Mouse (Mus musculus) thymus, adult 18-20 months (tissue): Measurements from ENCODE around the gene Nfkb2.

ENCODE experiments used
- DNase-seq, 2 experiments: peaks; one replicate each; pipeline ENCODE4 v3.0.0; 2022; ENCODE audit warnings: mixed read lengths in 2 of 2

The Nfkb2 gene

GRCm38 (mm10) chr19:46304216-46304841 is at the start of gene Nfkb2:
Nfkb2 (plus strand) TSS chr19:46304320.
- peak; percentile 84 to 89 for DNase-seq

- DNase-seq = no peak
Measured at GRCm38 (mm10) chr19:46264762-46265161, 39.4 kb upstream of the Nfkb2 start.

DNA sequence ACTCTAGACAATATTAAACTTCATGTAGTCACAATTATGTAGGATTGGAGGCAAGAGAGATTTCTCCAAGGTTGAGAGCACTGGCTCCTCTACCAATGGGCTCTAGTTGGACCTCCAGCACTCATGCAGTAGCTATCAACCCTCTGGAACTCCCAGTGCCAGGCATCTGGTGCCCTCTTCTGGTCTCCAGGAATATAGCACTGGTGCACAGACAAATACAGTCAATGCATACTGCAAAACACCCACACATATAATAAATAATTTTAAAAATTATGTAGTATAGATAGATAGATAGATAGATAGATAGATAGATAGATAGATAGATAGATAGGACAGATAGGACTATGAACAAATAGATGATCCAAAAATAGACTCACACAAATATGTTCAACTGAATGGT is 28.8 kb upstream of the Nfkb2 start:
- DNase-seq = no peak

DNA sequence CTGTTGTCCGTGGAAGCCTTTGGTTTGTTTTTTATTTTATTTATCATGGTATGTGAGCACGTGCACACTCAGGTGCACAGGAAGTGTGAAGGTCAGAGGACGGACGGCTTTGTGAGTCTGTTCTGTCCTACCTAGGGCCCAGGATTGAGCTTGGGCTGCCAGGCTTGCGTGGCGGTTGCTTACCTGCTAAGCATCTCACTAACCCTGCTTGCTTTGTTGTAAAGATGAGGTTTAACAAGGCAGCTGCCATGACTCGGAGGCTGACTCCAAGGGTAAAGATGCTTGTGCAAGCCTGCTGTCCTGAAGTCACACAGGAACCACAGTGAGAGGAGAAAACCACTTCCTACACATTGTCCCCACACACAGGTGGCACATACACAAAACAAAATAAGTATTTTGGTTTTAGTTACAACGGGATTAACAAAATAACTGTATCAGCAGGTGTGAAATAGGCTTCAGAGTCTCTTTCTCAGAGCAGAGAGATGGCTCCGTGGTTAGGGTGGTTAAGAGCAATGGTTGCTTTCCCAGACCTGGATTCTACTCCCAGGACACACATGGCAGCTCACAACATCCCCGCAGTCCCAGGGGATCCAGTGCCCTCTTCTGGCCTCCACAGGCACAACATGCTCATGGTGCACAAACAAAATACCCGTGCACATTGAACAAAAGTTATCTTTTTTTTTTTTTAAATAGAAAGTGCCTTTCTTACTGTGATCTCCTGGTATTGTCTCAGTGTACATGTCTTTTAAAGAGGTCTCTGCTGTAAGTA is 21.9 kb upstream of the Nfkb2 start:
- DNase-seq = peak in 1 of 2 experiments; percentile 45

DNA sequence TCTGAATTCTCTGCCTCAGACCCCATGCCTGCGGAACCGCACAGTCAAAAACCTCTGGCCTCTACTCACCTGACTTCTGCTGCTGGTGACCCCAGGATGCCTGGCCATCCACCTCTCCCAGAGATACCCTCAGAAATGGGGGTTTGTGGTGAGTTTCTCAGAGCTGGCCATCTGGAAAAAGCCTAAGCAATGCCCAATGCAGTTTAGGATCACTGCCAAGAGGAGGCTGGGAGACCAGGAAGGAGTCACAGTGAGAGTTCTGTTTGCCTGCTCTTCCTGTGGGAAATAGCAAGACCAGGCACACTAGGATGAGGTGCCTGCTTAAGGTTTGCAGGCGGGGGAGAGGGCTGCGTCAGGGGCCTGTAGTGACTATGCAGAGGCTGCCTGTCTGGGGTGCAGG is 19.4 kb upstream of the Nfkb2 start:
- no peak for DNase-seq

- no peak for DNase-seq
Measured at GRCm38 (mm10) chr19:46285631-46286030, 18.5 kb upstream of the Nfkb2 start.

DNA sequence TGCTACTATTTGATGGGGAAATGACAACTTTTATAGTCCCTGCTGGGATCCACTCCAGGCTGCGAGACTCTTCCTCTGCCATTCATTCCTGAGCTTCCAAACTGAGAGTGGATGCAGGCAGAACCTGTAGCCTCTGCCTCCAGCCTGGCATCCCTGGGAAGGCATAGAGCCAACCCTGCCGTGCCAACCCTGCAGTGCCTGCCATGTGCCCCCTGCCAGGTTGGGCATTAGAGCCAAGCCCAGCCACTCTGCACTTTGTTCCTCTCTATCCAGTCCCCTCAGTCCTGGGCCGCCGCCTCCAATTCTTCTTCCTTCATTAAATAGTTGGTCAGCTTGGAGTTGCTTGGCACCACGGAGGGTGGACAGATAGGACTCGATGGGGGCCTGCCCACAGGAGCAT is 18.1 kb upstream of the Nfkb2 start:
- no peak for DNase-seq

DNA sequence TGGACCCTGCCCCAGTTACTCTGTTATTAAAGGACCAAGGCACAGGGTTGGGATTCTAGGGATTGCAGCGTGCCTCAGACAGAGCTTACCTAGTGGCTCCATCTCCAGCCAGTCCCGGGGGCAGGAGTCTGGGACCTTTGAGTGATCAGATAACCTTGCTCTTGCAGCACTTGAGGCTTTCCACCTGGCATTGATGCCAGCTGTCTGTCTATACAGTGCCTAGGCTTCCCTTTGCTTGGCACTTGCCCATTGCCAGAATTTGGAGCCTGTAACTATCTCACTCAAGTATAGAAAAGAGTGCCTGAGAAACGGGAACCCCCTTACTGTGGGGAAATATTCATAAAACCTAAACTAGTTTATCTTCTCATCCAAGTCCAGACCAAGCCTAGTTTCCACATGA is 17.2 kb upstream of the Nfkb2 start:
- DNase-seq = no peak

DNA sequence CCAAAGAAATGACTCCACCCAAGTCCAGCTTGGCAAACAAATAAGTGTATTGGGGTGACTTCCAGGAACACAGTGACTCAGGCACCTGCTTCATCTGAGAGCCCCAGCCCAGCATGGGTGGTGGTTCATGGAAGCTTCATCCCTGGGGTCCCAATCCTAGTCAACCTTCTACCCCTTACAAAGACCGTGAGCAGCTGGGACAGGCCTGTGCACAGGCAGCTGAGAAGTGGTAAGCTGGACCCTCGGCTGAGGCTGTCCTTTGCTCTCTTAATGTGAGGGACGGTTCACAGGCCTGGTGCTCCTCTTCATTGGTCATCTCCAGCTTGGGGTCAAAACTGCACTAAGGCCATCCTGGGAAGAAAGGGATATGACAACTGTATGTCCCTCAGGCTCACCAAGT is 16.6 kb upstream of the Nfkb2 start:
- no peak for DNase-seq

- no peak for DNase-seq
Measured at GRCm38 (mm10) chr19:46290535-46291105, 13.5 kb upstream of the Nfkb2 start.

DNA sequence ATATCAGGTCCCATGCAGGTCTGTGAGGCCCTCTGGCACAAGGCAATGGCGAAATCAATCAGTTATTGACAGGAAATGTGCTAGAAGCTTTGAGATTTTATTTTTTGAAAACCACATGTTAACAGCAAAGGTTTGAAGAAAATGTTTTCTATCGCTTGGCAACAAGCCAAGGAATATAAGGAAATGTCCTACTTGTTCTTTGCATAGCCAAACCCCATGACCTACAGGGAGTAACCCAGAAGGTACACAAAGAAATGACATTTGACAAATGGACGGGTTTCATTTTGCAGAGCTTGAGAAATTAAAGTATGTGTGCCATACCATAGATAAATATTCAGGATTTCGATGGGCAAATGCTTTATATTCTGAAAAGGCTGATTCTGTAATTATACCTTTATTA is 7.2 kb upstream of the Nfkb2 start:
- DNase-seq = no peak

GRCm38 (mm10) chr19:46300294-46301045 is 3.6 kb upstream of the Nfkb2 start:
- DNase-seq = no peak

DNA sequence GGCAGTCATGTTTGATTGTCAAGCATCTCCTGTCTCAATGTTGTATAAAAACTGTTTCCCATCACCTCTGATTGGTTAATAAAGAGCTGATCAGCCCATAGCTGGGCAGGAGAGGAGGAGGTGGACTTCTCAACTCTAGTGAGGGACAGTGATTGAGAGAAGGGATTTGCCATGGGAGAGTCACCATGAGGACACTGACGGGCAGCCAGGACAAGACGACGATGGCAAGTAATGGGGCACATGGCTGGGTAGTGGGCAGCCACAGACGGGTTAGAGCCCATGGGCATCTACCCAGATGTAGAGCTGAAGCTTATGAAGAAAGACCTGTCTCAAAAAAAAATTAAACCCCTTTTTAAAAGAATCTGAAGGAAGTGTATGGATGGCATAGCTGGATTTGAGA is 1.6 kb upstream of the Nfkb2 start:
- no peak for DNase-seq

- DNase-seq = no peak
Measured at GRCm38 (mm10) chr19:46303251-46304215, 587 bp upstream of the Nfkb2 start.

DNA sequence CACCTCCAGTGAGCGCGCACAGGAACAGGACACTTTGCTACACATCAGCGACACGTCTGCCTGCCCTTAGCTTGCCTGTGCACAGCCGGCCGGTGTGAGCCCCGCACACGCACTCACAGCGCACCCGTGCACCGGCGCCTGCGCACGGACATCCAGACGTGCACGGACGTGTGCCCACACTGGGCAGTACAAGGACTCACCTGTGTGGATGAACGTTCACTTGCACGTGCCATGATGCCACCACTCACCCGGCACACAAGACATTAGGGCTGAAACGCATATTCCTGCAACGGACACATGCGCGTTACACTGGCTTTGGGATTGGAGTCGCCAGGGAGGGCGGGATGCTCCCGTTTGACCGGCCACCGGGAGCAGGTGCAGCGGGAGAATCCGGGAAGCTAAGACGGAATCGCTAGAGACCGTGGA is 801 bp downstream of the Nfkb2 start:
- no peak for DNase-seq

DNA sequence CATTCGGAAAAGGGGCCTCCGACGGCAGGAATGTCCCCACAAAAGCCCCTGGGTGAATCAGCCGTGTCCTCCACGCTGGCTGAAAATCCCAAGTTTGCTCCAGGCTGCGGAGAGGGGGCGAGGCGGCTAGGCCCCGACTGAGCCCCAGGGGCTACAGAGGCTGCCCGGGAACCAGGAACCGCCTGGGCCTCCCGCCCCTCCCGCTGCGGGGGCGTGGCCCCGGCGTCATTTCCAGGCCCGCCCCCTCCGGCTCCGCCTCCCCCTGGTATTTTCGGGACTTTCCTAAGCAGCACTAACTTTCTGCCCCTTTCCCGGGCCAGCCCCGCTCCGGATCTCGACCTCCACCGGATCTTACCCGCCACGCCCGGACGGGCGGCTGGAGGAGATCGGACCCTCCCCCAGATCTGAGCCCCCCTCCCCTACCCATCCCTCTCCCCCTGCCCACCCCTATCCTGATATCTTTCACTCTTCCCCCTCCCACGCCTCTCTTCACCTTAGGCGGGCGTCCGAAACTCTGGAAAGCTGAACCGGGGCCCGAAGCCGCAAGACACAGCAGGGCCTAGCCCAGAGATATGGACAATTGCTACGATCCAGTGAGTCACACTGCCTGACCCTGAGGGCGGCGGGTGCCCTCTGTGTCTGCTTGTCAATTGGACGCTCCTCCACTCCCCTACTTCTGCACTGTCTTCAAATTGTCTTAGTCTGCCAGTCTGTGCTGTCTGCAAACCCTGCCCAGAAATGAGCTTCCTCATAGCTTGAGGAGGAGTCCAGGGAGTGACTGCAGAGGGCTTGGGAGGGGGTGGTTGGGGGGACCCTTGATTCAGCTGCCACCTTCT is 1.5 kb downstream of the Nfkb2 start:
- DNase-seq = peak; percentile 82 to 84

DNA sequence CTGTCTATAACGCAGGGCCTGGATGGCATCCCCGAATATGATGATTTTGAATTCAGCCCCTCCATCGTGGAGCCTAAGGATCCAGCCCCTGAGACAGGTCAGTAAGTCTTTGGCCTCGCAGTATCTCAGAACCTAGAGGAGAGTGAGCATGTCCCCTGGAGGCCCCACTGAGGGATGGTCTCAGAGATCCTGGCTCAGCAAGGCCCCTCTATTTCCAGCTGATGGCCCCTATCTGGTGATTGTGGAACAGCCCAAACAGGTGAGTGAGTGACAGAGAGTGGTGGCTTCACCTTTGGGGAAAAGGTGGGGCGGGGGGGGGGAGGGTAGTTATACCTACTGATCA is 2.1 kb downstream of the Nfkb2 start:
- DNase-seq = peak in 1 of 2 experiments; percentile 10

- DNase-seq = no peak
Measured at GRCm38 (mm10) chr19:46306751-46307289, 2.7 kb downstream of the Nfkb2 start.

GRCm38 (mm10) chr19:46307781-46308180 is 3.7 kb downstream of the Nfkb2 start:
- no peak for DNase-seq

DNA sequence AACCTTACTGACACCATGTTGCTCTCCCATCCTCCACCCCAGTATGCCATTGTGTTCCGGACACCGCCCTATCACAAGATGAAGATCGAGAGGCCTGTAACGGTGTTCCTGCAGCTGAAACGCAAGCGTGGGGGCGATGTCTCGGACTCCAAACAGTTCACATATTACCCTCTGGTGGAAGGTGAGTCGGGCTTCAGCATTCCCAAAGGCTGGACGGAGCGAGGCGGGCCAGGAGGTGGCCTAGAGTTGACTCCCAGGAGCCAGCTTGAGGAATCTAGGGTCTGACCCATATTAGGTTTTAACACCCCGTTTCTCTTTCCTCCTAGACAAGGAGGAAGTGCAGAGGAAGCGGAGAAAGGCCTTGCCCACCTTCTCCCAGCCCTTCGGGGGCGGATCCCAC is 4.2 kb downstream of the Nfkb2 start:
- no peak for DNase-seq
